Mouse (Mus musculus) lung, postnatal 0 days (tissue): ENCODE measurements at regions not wholly inside any gene's neighbourhood (a gene's known extent, or its start where the extent isn't known, plus 50 kb on each side); places are given as distances from the start of the nearest gene placed in this dataset.

Experiments
- ATAC-seq: fragments of 200-750 bp; cut with Nextera tagmentation; 2 replicates; pipeline ENCODE4 v1.8.0; 2017; ENCODE audit warnings: moderate library complexity
- DNase-seq: peaks from one replicate; pipeline ENCODE4 v3.0.0-alpha.2; 2016; ENCODE audit warnings: low spot score
- H3K27ac ChIP-seq: fragments of 300-500 bp; sonication (generic); 2 replicates; pipeline ENCODE4 v1.5.1; 2014; ENCODE audit warnings: antibody characterized with exemption, mild to moderate bottlenecking, low read length, mixed read lengths
- H3K27me3 ChIP-seq: fragments of 300-500 bp; sonication (generic); replicated peaks from 2 replicates; pipeline ENCODE4 v1.6.1; 2014; ENCODE audit warnings: low read length, mixed read lengths; ENCODE audit not compliant: insufficient read depth
- H3K36me3 ChIP-seq: fragments of 300-500 bp; sonication (generic); 2 replicates; pipeline ENCODE4 v1.6.1; 2014; ENCODE audit warnings: low read length, mixed read lengths; ENCODE audit not compliant: insufficient read depth
- H3K4me1 ChIP-seq: fragments of 300-500 bp; sonication (generic); 2 replicates; pipeline ENCODE4 v1.6.1; 2014; ENCODE audit warnings: antibody characterized with exemption, low read depth, low read length, mixed read lengths; ENCODE audit not compliant: insufficient read depth
- H3K4me2 ChIP-seq: fragments of 300-500 bp; sonication (generic); replicated peaks from 2 replicates; pipeline ENCODE4 v1.6.1; 2014; ENCODE audit warnings: low read depth, mild to moderate bottlenecking, low read length, moderate library complexity, mixed read lengths
- H3K4me3 ChIP-seq: fragments of 300-500 bp; sonication (generic); 2 replicates; pipeline ENCODE4 v1.5.1; 2014; ENCODE audit warnings: low read depth, low read length
- H3K9ac ChIP-seq: fragments of 300-500 bp; sonication (generic); replicated peaks from 2 replicates; pipeline ENCODE4 v1.6.1; 2014; ENCODE audit warnings: low read depth, mild to moderate bottlenecking
- H3K9me3 ChIP-seq: fragments of 300-500 bp; sonication (generic); 2 replicates; pipeline ENCODE4 v1.6.1; 2016; ENCODE audit warnings: low read length, mixed read lengths
- CTCF ChIP-seq: IDR thresholded peaks from 2 replicates; pipeline ENCODE4 v1.5.1; 2016; ENCODE audit warnings: antibody characterized with exemption, mild to moderate bottlenecking
- EP300 ChIP-seq: IDR thresholded peaks from 2 replicates; pipeline ENCODE4 v1.6.1; 2016; ENCODE audit warnings: antibody characterized with exemption, mild to moderate bottlenecking, control low read depth
- WGBS: fragments of 180-500 bp; shearing (Covaris S2); extraction: QIAGEN DNeasy Blood & Tissue Kit; methylation state at CpG from one replicate; pipeline ENCODE4 v1.1.7; 2014; 5-methylcytosine and 5-hydroxymethylcytosine counted together

DNA sequence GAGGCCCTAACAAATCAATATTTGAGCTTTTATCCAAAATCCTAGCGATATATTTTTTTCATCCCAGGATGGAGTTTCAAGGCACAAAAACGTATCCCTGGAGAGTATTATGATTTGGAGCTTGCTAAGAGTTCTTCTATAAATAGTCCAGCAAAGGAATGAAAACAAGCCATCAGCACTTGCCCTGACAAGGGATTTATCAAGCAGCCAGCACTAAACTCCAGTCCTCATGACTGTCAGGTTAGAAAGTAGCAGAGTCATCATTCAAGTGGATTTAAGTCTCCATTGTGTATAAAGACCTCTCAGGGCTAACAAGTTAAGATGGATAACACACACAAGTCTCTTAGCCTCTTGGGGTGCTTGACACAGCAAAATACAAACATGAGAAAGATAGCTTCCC is 148.6 kb upstream of the Ust start:
- WGBS, result 42% methylated on average over 2 of the region's 2 CpGs
- Histone ChIP-seq H3K36me3 (no peaks in the 10 kb centered on the region), H3K4me1 (no peaks in the 10 kb centered on the region), H3K4me3 (no peak overlapping the region), H3K4me2 (no peak overlapping the region), H3K9me3 (no peaks in the 10 kb centered on the region), H3K27me3 (no peaks in the 10 kb centered on the region), H3K9ac (no peak overlapping the region), H3K27ac (no peak overlapping the region)
- ATAC-seq, result no peak
- no peak for DNase-seq
- no peak for TF ChIP-seq EP300
- TF ChIP-seq CTCF, result no peak

DNA sequence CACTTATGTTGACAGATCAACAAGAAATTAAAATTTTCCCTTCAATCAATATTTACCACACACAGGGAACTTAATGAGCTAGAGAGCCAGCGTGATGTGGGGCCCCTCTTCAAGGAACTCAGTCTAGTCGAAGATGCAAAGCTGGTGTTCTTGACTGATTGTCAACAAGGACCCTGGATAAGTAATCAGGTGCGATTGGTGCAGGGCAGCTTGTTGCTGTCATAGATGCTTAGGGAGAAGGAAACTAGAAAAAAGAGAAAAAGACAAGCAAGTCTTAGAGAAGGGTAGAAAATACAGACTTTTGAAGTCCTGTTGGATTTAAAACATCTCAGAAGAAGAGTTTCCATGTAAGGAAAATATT is 140.3 kb upstream of the Ust start:
- DNase-seq (peak; percentile 76), ATAC-seq (peak; percentile 71)
- no peaks in the 10 kb centered on the region for H3K4me1 ChIP-seq
- 0 out of 2 replicates have a peak, but pooled peaks have one; percentile 6 for TF ChIP-seq EP300
- TF ChIP-seq CTCF, result no peak
- no peaks in the 10 kb centered on the region for H3K27me3 ChIP-seq
- H3K36me3 ChIP-seq, result no peaks in the 10 kb centered on the region
- WGBS, result 48% methylated on average over 3 of the region's 3 CpGs
- H3K4me3 ChIP-seq, result no peak overlapping the region
- H3K9me3 ChIP-seq, result no peaks in the 10 kb centered on the region
- peak overlapping the region; percentile 78 for H3K27ac ChIP-seq
- H3K9ac ChIP-seq, result no peak overlapping the region
- H3K4me2 ChIP-seq, result no peak overlapping the region

DNA sequence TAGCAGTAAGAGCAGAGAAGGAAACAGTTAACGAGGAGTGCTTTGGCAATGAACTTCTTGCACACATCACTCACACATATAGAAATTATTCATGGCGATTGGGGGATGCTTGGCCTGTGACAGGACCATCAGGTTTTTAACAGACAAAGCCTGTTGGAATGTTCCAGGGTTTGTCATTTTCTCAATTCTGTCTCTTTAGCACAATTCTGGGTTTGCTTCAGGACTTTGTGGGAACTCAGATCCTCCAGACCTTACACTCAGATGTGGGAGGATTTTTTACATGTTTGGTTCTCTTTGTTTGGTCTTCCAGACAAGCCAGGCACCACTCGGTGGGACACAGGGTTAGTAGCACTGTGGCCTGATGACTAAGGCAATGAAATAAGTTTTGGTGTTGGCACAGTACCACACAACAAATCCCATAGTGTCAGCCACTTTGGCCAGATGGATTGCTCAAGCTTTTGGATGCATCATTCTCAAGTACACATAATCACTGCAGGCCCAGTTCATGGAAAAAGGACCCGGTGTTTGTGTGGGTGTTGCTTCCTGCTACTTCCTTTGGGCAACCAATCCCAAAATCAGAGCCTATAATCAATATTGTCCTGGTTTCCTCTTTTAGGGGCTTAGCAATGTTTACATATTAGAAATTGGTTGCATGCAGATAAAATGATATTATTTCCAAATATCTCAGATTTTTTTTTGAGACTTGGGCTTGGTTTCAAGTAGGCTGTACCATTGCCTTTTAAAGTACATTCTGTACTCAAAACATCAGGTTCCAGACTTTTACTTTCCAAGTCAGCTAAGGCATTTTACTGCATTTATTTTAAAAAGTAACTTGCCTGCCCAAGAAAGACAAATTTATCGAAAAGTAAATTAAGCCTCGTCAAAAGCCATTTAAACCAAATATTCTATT is 139.7 kb upstream of the Ust start:
- TF ChIP-seq CTCF, result no peak
- peak; percentile 51 for TF ChIP-seq EP300
- ATAC-seq (peak; percentile 89), DNase-seq (peak; percentile 83)
- Histone ChIP-seq H3K9ac (no peak overlapping the region), H3K4me2 (no peak overlapping the region), H3K27me3 (no peaks in the 10 kb centered on the region), H3K36me3 (no peaks in the 10 kb centered on the region), H3K4me1 (no peaks in the 10 kb centered on the region), H3K4me3 (no peak overlapping the region), H3K9me3 (no peaks in the 10 kb centered on the region), H3K27ac (peak overlapping the region; percentile 78)
- 50% methylated on average over 6 of the region's 6 CpGs for WGBS

GRCm38 (mm10) chr10:8657176-8658023 is 138.8 kb upstream of the Ust start:
- Histone ChIP-seq H3K27ac (peak overlapping the region; percentile 71), H3K4me2 (no peak overlapping the region)

DNA sequence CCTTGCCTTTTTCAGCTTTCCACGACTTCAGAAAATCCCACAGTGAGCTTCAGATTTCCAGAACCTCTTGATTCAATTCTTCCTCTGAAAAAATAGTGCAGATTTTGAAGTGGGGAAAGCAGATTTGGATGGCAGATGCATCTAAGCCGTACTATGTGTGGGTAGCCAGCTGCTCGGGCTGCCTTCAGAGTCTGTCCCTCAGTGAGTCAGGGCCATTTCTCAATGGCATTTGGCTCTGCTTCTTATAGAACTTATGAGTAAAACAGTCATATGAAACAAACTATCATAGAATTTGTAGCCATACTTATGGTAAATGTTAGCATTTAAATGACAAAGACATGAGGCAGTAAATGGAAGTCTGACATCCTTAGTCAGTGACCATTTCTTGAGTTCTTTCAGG is 135.0 kb upstream of the Ust start:
- no peak overlapping the region for H3K4me3 ChIP-seq
- no peaks in the 10 kb centered on the region for H3K9me3 ChIP-seq
- H3K4me1 ChIP-seq, result no peaks in the 10 kb centered on the region
- H3K9ac ChIP-seq, result no peak overlapping the region
- H3K4me2 ChIP-seq, result no peak overlapping the region
- WGBS, result 86% methylated on average over 3 of the region's 3 CpGs
- no peaks in the 10 kb centered on the region for H3K27me3 ChIP-seq
- no peak overlapping the region for H3K27ac ChIP-seq
- no peak for ATAC-seq
- no peak for DNase-seq
- no peak for TF ChIP-seq EP300
- no peak for TF ChIP-seq CTCF
- H3K36me3 ChIP-seq, result no peaks in the 10 kb centered on the region

More at GRCm38 (mm10) chr10:8657176-8658023, 138.8 kb upstream of the Ust start:
- Histone ChIP-seq H3K4me1 (no peaks in the 10 kb centered on the region), H3K9ac (no peak overlapping the region), H3K36me3 (no peaks in the 10 kb centered on the region), H3K4me3 (no peak overlapping the region), H3K9me3 (no peaks in the 10 kb centered on the region), H3K27me3 (no peaks in the 10 kb centered on the region)
- TF ChIP-seq EP300 (no peak), CTCF (no peak)
- ATAC-seq (0 out of 2 replicates have a peak, but pooled peaks have one; percentile 27), DNase-seq (peak; percentile 58)
- 57% methylated on average over 2 of the region's 2 CpGs for WGBS

DNA sequence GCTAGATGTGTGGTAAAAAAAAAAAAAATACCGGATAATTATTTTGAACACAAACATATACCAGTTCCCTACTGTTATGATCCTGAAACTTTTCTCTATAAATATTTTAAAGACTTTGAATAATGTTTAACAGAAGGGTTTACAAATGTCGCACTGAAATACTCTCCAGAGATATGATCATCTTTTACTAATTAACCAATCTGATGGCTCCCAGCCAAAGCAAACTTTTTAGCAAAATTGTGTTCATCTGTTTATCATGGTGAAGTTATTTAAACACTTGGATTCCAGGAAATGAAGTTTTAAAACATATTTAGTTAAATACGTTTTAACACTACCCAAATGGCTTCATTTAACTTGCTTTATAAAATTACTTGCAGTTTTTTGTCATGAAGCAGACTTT is 123.6 kb upstream of the Ust start:
- no peak overlapping the region for H3K27ac ChIP-seq
- DNase-seq, result no peak
- no peak for TF ChIP-seq EP300
- no peak for TF ChIP-seq CTCF
- no peaks in the 10 kb centered on the region for H3K4me1 ChIP-seq
- H3K4me3 ChIP-seq, result no peak overlapping the region
- H3K4me2 ChIP-seq, result no peak overlapping the region
- no peaks in the 10 kb centered on the region for H3K27me3 ChIP-seq
- no peaks in the 10 kb centered on the region for H3K36me3 ChIP-seq
- no peak overlapping the region for H3K9ac ChIP-seq
- H3K9me3 ChIP-seq, result no peaks in the 10 kb centered on the region
- WGBS, result 45% methylated on average over 3 of the region's 3 CpGs
- ATAC-seq, result no peak
